Mouse (Mus musculus) gastrocnemius, adult 8-10 months (tissue): ENCODE results near the gene Tfrc. TPM values are rescaled to one million over a fixed set of nuclear protein-coding genes. Genes with fewer than 3 reads are reported as not detected.
A peak's percentile ranks its signal among the peaks of the same experiment; 100 is the strongest.
"Not testable (repeated sequence)": the region's sequence is repeated elsewhere in the genome, so short reads cannot be mapped to it uniquely, and the experiment has no call there.

Source experiments
- DNase-seq, 2 experiments: peaks; one replicate each; pipeline ENCODE4 v3.0.0; 2022; ENCODE audit warnings: low spot score in 2 of 2
- total RNA-seq, 4 experiments: library from RNA; stranded (reverse); gene quantifications; 2 replicates each; pipeline ENCODE4 v1.2.4; 2022

Gene Tfrc
- total RNA-seq, 4 experiments from 2014 or later, result 46.2 to 82.1 (median 70.2) TPM

GRCm38 (mm10) chr16:32610460-32611255 is 1.9 kb downstream of the Tfrc start:
- DNase-seq, result no peak

- no peak for DNase-seq
Measured at GRCm38 (mm10) chr16:32612052-32612451, 3.3 kb downstream of the Tfrc start.

- no peak for DNase-seq
Measured at GRCm38 (mm10) chr16:32613269-32613834, 4.6 kb downstream of the Tfrc start.

GRCm38 (mm10) chr16:32614047-32614446 is 5.3 kb downstream of the Tfrc start:
- no peak for DNase-seq

DNA sequence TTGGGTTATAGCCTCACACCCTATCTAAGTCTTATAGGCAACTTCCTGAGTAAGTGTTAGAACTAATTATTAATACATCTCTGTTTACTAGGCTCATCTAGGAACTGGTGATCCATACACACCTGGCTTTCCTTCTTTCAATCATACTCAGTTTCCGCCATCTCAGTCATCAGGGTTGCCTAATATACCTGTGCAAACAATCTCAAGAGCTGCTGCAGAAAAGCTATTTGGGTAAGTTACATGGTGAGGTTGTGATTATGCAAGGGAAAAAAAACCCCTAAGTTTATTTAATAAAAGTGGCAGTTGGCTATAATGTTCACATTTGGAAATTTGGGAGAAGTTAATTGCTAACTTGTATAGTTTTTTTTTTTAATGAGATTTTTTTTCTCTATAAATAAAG is 10.2 kb downstream of the Tfrc start:
- DNase-seq, result no peak

GRCm38 (mm10) chr16:32628140-32628539 is 19.4 kb downstream of the Tfrc start:
- DNase-seq, result no peak

GRCm38 (mm10) chr16:32632328-32632824 is 23.7 kb downstream of the Tfrc start:
- no peak for DNase-seq

- no peak for DNase-seq
Measured at GRCm38 (mm10) chr16:32633486-32634012, 24.8 kb downstream of the Tfrc start.

DNA sequence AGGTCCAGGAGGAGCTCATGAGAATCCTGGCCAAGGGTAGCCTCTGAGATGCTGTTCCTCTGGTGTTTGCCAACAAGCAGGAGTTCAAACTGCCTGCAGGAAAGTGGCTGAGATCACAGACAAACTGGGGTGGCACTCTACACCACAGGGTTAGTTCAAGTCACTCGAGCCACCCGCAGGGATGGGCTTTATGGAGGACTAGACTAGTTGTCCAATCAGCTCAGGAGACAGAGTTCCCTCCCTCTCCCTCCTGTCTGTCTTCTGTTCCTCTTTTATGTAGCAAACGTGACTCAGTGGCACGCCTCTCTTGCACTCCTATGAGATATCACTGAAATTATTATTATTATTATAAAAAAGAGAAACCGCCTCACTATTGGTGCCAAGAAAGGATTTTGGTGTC is 25.5 kb downstream of the Tfrc start:
- no peak for DNase-seq

GRCm38 (mm10) chr16:32635314-32635713 is 26.6 kb downstream of the Tfrc start:
- no peak for DNase-seq

DNA sequence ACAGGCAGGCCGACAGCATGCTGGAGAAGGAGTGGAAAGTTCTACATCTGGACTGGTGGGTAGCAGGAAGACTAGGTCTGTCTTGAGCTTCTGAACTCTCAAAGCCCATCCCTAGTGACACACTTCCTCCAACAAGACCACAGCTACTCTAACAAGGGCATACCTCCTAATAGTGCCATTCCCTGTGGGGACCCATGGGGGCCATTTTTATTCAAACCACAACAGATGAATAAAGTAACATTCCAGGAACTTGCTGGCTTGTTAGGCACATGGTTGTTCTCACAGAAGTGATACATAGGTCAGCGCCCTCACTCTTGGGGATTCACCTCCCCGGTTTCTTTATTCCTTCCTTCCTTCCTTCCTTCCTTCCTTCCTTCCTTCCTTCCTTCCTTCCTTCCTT is 27.6 kb downstream of the Tfrc start:
- DNase-seq, result no peak

GRCm38 (mm10) chr16:32636871-32637521 is 28.3 kb downstream of the Tfrc start:
- DNase-seq, result no peak

DNA sequence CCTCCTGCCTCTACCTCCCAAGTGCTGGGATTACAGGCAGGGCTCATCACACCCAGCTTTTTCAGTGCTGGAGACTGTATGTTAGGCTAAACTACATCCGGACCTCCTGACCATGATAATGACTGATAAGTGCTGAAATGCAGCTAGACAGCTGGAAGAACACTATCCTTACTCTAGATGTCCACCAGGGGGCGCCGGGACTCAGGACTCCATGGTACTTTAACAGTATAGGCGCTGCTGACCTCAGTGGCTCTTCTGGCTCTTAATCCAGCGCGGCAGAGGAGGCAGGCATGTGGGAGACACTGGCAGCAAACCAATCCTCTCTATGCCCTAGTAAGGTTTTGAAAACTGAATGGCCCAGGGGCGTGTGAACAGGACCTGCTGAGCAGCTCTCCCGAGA is 29.8 kb downstream of the Tfrc start:
- peak; percentile 79 to 81 for DNase-seq

- DNase-seq, result no peak
Measured at GRCm38 (mm10) chr16:32640096-32640495, 31.4 kb downstream of the Tfrc start.

DNA sequence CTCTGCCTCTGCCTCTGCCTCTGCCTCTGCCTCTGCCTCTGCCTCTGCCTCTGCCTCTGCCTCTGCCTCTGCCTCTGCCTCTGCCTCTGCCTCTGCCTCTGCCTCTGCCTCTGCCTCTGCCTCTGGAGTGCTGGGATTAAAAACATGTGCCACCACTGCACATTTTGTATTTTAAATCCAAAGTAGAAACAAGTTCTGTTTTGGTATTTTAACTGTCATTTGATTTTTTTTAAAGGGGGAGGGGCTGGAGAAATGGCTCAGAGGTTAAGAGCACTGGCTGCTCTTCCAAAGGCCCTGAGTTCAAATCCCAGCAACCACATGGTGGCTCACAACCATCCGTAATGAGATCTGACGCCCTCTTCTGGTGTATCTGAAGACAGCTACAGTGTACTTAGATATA is 32.0 kb downstream of the Tfrc start:
- DNase-seq, result not testable (repeated sequence)

DNA sequence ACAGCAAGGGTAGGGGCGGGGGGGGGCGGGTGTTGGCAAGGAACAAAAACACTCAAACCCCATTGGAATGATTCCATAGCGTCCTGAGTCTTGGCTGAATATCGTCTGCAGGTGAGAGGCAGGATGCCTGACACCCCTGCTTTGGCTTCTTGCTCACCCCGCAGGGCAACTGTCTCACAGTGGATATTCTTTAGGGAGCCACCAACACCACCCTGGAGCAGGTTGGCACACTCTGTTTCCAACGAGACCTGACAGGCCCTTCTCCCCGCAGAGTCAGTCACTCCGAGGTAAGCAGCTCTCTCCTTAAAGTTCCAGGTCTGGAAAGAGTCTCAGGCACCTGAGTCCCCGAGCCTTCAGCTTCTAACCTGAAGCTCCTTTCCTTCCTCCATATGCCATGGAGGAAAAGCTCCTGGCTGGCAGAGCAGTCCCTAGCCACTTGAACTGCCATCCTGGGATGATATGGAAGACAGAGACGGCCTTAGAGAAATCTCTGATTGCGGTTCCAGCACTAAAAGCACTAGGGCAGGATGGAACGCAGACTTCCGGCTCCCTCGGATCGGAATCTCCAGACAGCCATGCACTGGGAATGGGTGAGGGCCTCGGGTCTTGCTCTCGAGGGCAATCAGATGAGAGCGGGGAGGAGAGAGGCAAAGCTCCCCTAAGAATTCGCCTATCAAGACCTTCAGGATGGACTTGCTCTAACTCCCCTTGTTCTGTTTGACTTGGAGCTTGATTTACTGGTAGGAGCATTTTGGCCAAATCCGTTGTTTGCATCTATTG is 32.9 kb downstream of the Tfrc start:
- DNase-seq, result no peak

GRCm38 (mm10) chr16:32642280-32642679 is 33.6 kb downstream of the Tfrc start:
- DNase-seq, result no peak

DNA sequence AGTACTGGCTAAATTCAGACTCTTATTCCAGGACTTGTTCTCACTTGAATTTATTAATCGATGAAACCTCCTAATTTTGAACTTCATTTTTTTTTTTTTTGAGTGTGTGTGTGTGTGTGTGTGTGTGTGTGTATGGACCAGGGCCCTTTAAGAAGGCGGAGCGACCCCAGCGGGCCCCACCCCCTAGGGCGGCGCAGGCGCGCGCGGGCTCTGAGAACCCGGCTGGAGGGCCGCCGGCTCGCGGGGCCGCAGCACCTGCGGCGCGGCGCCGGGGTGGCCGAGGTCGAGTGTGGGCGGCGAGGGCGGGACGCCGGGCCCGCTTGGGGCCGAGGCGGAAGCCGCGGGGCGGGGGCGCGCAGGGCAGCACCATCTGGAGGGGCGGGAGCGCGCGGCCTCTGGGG is 34.9 kb downstream of the Tfrc start, which contains the start of gene Tnk2:
TSS of gene Tnk2 (plus strand) at position 214 of the 401 bp plus-strand sequence.
- peak; percentile 80 to 85 for DNase-seq

- DNase-seq, result no peak
Measured at GRCm38 (mm10) chr16:32644069-32644800, 35.5 kb downstream of the Tfrc start.

GRCm38 (mm10) chr16:32644801-32645170 is 36.1 kb downstream of the Tfrc start:
- no peak for DNase-seq
